Mouse (Mus musculus) layer of hippocampus, postnatal 36 days (tissue): ENCODE results near the gene Nagk. TPM values are rescaled to one million over a fixed set of nuclear protein-coding genes. Genes with fewer than 3 reads are reported as not detected.
"Not testable (repeated sequence)": the region's sequence is repeated elsewhere in the genome, so short reads cannot be mapped to it uniquely, and the experiment has no call there.

Experiments
- DNase-seq, 2 experiments: peaks; one replicate each; pipeline ENCODE4 v3.0.0; 2022
- total RNA-seq, 2 experiments: library from RNA; stranded (reverse); gene quantifications; 2 replicates each; pipeline ENCODE4 v1.2.3; 2021

Gene Nagk
- total RNA-seq: 10 to 100 TPM; 40.7 to 42.2 TPM

- peak; percentile 88 to 91 for DNase-seq
These were observed at the start of gene Nagk for GRCm38 (mm10) chr6:83794760-83795296. Gene Nagk, plus strand, starts transcription at chr6:83794982.

GRCm38 (mm10) chr6:83745466-83745865, 49.3 kb upstream of the Nagk start:
- DNase-seq: no peak

- DNase-seq: no peak
These were observed 45.5 kb upstream of the Nagk start for GRCm38 (mm10) chr6:83749286-83749685.

GRCm38 (mm10) chr6:83750171-83750684, 44.6 kb upstream of the Nagk start:
- DNase-seq: peak in 1 of 2 experiments; percentile 50

- DNase-seq: no peak
These were observed 38.7 kb upstream of the Nagk start for GRCm38 (mm10) chr6:83756051-83756450.

GRCm38 (mm10) chr6:83762344-83762743, 32.4 kb upstream of the Nagk start, which contains the start of gene Ankrd53:
Gene Ankrd53, plus strand, starts transcription at chr6:83762644.
- no peak for DNase-seq

- DNase-seq: no peak
These were observed 31.8 kb upstream of the Nagk start for GRCm38 (mm10) chr6:83762880-83763431.

GRCm38 (mm10) chr6:83766982-83767381, 27.8 kb upstream of the Nagk start:
- no peak for DNase-seq

GRCm38 (mm10) chr6:83768485-83768884, 26.3 kb upstream of the Nagk start:
- DNase-seq: no peak

GRCm38 (mm10) chr6:83774126-83774525, 20.7 kb upstream of the Nagk start:
- no peak for DNase-seq

- no peak for DNase-seq
These were observed 19.8 kb upstream of the Nagk start for GRCm38 (mm10) chr6:83774781-83775563.

GRCm38 (mm10) chr6:83775638-83776293, 19.0 kb upstream of the Nagk start, which contains the start of gene Tex261:
Gene Tex261, minus strand, starts transcription at chr6:83775813.
- peak; percentile 91 for DNase-seq

GRCm38 (mm10) chr6:83778306-83778705, 16.5 kb upstream of the Nagk start:
- no peak for DNase-seq

GRCm38 (mm10) chr6:83779026-83779425, 15.8 kb upstream of the Nagk start:
- DNase-seq: no peak

- no peak for DNase-seq
These were observed 8.4 kb upstream of the Nagk start for GRCm38 (mm10) chr6:83786426-83786825.

- DNase-seq: no peak
These were observed 6.2 kb upstream of the Nagk start for GRCm38 (mm10) chr6:83788554-83788953.

- DNase-seq: not testable (repeated sequence)
These were observed 4.2 kb upstream of the Nagk start for GRCm38 (mm10) chr6:83790533-83790932.

- no peak for DNase-seq
These were observed 3.4 kb upstream of the Nagk start for GRCm38 (mm10) chr6:83791251-83791890.

GRCm38 (mm10) chr6:83795492-83795900, 714 bp downstream of the Nagk start:
- DNase-seq: no peak

- DNase-seq: no peak
These were observed 1.9 kb downstream of the Nagk start for GRCm38 (mm10) chr6:83796686-83797085.

GRCm38 (mm10) chr6:83802033-83802432, 7.3 kb downstream of the Nagk start:
- DNase-seq: peak in 1 of 2 experiments; percentile 26

- DNase-seq: no peak
These were observed 8.1 kb downstream of the Nagk start for GRCm38 (mm10) chr6:83802846-83803245.
